In the genomic region with DNA sequence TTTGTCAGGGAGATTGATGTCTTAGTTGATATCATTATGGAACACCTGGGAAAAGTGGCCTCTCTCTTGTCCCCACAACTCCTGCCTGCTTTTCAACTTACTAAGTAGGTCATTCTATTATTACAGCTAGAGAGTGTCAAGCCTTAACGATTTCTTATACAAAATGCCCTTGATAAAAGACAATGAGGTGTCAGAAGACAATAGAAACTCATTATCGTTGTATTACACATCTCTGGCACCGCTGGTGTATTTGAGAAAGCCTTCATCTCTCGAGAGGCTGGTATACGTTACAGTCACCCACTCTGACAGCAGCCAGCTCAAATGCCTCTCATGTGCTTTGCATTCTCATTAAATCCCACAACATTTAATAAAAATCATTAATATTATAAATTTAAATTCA, we compare ENCODE assay signal across 23 mouse cellular contexts.
A peak's percentile ranks its signal among the peaks of the same experiment; 100 is the strongest.
DNase-seq lines count a peak whose midpoint lies in the region; ATAC-seq lines count a peak whose summit lies in the region.
"Had no signal": no experiment of that assay in that cellular context is flagged by ENCODE, and none has a peak within 500 bp of the region (broad histone marks: within the 10 kb centered on the region; RNA-seq: fewer than 3 reads in every experiment).

No protein-coding gene starts in this region.

- H3K4me1 ChIP-seq in hindbrain, embryonic 14.5 days (replicated peaks; ENCODE audit: control insufficient read depth, insufficient read depth, low read length) = peaks cover 14% of the 10 kb centered on the region; the same call in 1 of the 2 replicates
- peaks cover 7% of the 10 kb centered on the region for H3K4me1 ChIP-seq in hindbrain, embryonic 12.5 days
- H3K4me1 ChIP-seq in midbrain, embryonic 13.5 days (replicated peaks) = peaks cover 33% of the 10 kb centered on the region
- no peaks in the 10 kb centered on the region for H3K4me1 ChIP-seq in midbrain, embryonic 11.5 days (ENCODE audit: control insufficient read depth, insufficient read depth, low read length)
- 0 out of 2 replicates have a peak, but pooled peaks cover 3% of the 10 kb centered on the region for H3K4me1 ChIP-seq in hindbrain, embryonic 16.5 days (ENCODE audit: control insufficient read depth, insufficient read depth, low read depth, low read length)
- H3K4me1 ChIP-seq in midbrain, embryonic 16.5 days (ENCODE audit: control insufficient read depth, insufficient read depth, low read length) = peaks cover 19% of the 10 kb centered on the region
- H3K4me1 ChIP-seq in heart, embryonic 11.5 days (ENCODE audit: control insufficient read depth, insufficient read depth, low read length) = no peaks in the 10 kb centered on the region
- H3K4me1 ChIP-seq: heart, embryonic 15.5 days; liver, embryonic 12.5 days; stomach, embryonic 15.5 days had no signal

- ATAC-seq in hindbrain, embryonic 14.5 days (ENCODE audit: low FRiP score) = no peak; the same call in 1 of the 2 replicates
- ATAC-seq in hindbrain, embryonic 12.5 days (ENCODE audit: low FRiP score) = no peak
- peak; percentile 58; the same call in 1 of the 2 replicates for ATAC-seq in midbrain, embryonic 13.5 days
- ATAC-seq in midbrain, embryonic 11.5 days (ENCODE audit: low FRiP score) = no peak
- peak; percentile 68 for ATAC-seq in hindbrain, embryonic 16.5 days
- ATAC-seq in midbrain, embryonic 16.5 days = peak; percentile 66
- no peak for ATAC-seq in heart, embryonic 11.5 days (replicated peaks; ENCODE audit: insufficient number of reproducible peaks, low FRiP score, low TSS enrichment)
- ATAC-seq: intestine, postnatal 0 days; liver, embryonic 12.5 days had no signal

- H3K27ac ChIP-seq in hindbrain, embryonic 14.5 days = no peak overlapping the region
- no peak overlapping the region for H3K27ac ChIP-seq in hindbrain, embryonic 12.5 days
- H3K27ac ChIP-seq in midbrain, embryonic 13.5 days = no peak overlapping the region
- no peak overlapping the region for H3K27ac ChIP-seq in midbrain, embryonic 11.5 days (ENCODE audit: low read depth, low read length)
- no peak overlapping the region for H3K27ac ChIP-seq in hindbrain, embryonic 16.5 days (ENCODE audit: low read depth, low read length)
- H3K27ac ChIP-seq in midbrain, embryonic 16.5 days (ENCODE audit: low read length) = peak overlapping the region; percentile 47; the same call in 1 of the 2 replicates
- no peak overlapping the region for H3K27ac ChIP-seq in heart, embryonic 11.5 days (ENCODE audit: low read depth, low read length)
- H3K27ac ChIP-seq: embryonic facial prominence, embryonic 12.5 days; gastrocnemius, adult 2 months; heart, embryonic 15.5 days; limb, embryonic 13.5 days; liver, embryonic 12.5 days; stomach, embryonic 15.5 days had no signal

- H3K9me3 ChIP-seq in hindbrain, embryonic 14.5 days (ENCODE audit: control insufficient read depth, low read length) = 0 out of 2 replicates have a peak, but pooled peaks cover 3% of the 10 kb centered on the region
- no peaks in the 10 kb centered on the region for H3K9me3 ChIP-seq in hindbrain, embryonic 12.5 days (replicated peaks)
- H3K9me3 ChIP-seq in midbrain, embryonic 13.5 days = no peaks in the 10 kb centered on the region
- no peaks in the 10 kb centered on the region for H3K9me3 ChIP-seq in midbrain, embryonic 11.5 days (ENCODE audit: control insufficient read depth, low read length)
- H3K9me3 ChIP-seq in hindbrain, embryonic 16.5 days (ENCODE audit: control insufficient read depth, low read length) = no peaks in the 10 kb centered on the region
- no peaks in the 10 kb centered on the region for H3K9me3 ChIP-seq in midbrain, embryonic 16.5 days (replicated peaks; ENCODE audit: control insufficient read depth, low read length, poor library complexity, severe bottlenecking)
- H3K9me3 ChIP-seq in heart, embryonic 11.5 days (replicated peaks; ENCODE audit: control insufficient read depth, low read length) = 0 out of 2 replicates have a peak, but pooled peaks cover 3% of the 10 kb centered on the region
- H3K9me3 ChIP-seq: embryonic facial prominence, embryonic 12.5 days; heart, embryonic 15.5 days; liver, embryonic 12.5 days; stomach, embryonic 15.5 days had no signal

- H3K4me2 ChIP-seq in hindbrain, embryonic 14.5 days (replicated peaks) = no peak overlapping the region
- H3K4me2 ChIP-seq in hindbrain, embryonic 12.5 days (replicated peaks) = no peak overlapping the region
- H3K4me2 ChIP-seq in midbrain, embryonic 13.5 days (replicated peaks) = no peak overlapping the region
- H3K4me2 ChIP-seq in midbrain, embryonic 11.5 days = no peak overlapping the region
- H3K4me2 ChIP-seq in hindbrain, embryonic 16.5 days (ENCODE audit: low read length) = no peak overlapping the region
- no peak overlapping the region for H3K4me2 ChIP-seq in midbrain, embryonic 16.5 days (ENCODE audit: low read length)
- no peak overlapping the region for H3K4me2 ChIP-seq in heart, embryonic 11.5 days
- H3K4me2 ChIP-seq: embryonic facial prominence, embryonic 12.5 days; heart, embryonic 15.5 days; limb, embryonic 13.5 days; liver, embryonic 12.5 days; midbrain, embryonic 12.5 days; stomach, embryonic 15.5 days had no signal

- no peaks in the 10 kb centered on the region for H3K27me3 ChIP-seq in hindbrain, embryonic 14.5 days (ENCODE audit: control insufficient read depth, insufficient read depth, low read length)
- no peaks in the 10 kb centered on the region for H3K27me3 ChIP-seq in hindbrain, embryonic 12.5 days
- 0 out of 2 replicates have a peak, but pooled peaks cover 7% of the 10 kb centered on the region for H3K27me3 ChIP-seq in midbrain, embryonic 13.5 days
- H3K27me3 ChIP-seq in midbrain, embryonic 11.5 days (ENCODE audit: control insufficient read depth, insufficient read depth, low read length) = no peaks in the 10 kb centered on the region
- H3K27me3 ChIP-seq in hindbrain, embryonic 16.5 days (replicated peaks; ENCODE audit: control insufficient read depth, insufficient read depth, low read length) = no peaks in the 10 kb centered on the region
- no peaks in the 10 kb centered on the region for H3K27me3 ChIP-seq in midbrain, embryonic 16.5 days (ENCODE audit: control insufficient read depth, insufficient read depth, low read depth, low read length)
- no peaks in the 10 kb centered on the region for H3K27me3 ChIP-seq in heart, embryonic 11.5 days (ENCODE audit: control insufficient read depth, insufficient read depth, low read length)
- H3K27me3 ChIP-seq: embryonic facial prominence, embryonic 12.5 days; heart, embryonic 15.5 days; limb, embryonic 13.5 days; liver, embryonic 12.5 days; midbrain, embryonic 12.5 days; stomach, embryonic 15.5 days had no signal

- WGBS in hindbrain, embryonic 14.5 days = 21% methylated on average over 5 of the region's 5 CpGs
- 31% methylated on average over 5 of the region's 5 CpGs for WGBS in hindbrain, embryonic 12.5 days
- WGBS in midbrain, embryonic 13.5 days = 30% methylated on average over 5 of the region's 5 CpGs
- WGBS in midbrain, embryonic 11.5 days = 58% methylated on average over 5 of the region's 5 CpGs
- WGBS in hindbrain, embryonic 16.5 days = 33% methylated on average over 5 of the region's 5 CpGs
- WGBS in midbrain, embryonic 16.5 days = 18% methylated on average over 5 of the region's 5 CpGs
- 39% methylated on average over 5 of the region's 5 CpGs for WGBS in heart, embryonic 11.5 days (ENCODE audit: insufficient replicate concordance)

- H3K36me3 ChIP-seq in hindbrain, embryonic 14.5 days (replicated peaks; ENCODE audit: control insufficient read depth, insufficient read depth) = no peaks in the 10 kb centered on the region
- H3K36me3 ChIP-seq in hindbrain, embryonic 12.5 days = no peaks in the 10 kb centered on the region
- H3K36me3 ChIP-seq in midbrain, embryonic 13.5 days = no peaks in the 10 kb centered on the region
- H3K36me3 ChIP-seq in midbrain, embryonic 11.5 days (ENCODE audit: control insufficient read depth, insufficient read depth, low read length) = no peaks in the 10 kb centered on the region
- H3K36me3 ChIP-seq in hindbrain, embryonic 16.5 days (ENCODE audit: control insufficient read depth, insufficient read depth, low read length) = no peaks in the 10 kb centered on the region
- H3K36me3 ChIP-seq in midbrain, embryonic 16.5 days (ENCODE audit: control insufficient read depth, insufficient read depth, low read length) = no peaks in the 10 kb centered on the region
- no peaks in the 10 kb centered on the region for H3K36me3 ChIP-seq in heart, embryonic 11.5 days (ENCODE audit: control insufficient read depth, insufficient read depth, low read length)
- H3K36me3 ChIP-seq: embryonic facial prominence, embryonic 12.5 days; heart, embryonic 15.5 days; limb, embryonic 13.5 days; liver, embryonic 12.5 days; midbrain, embryonic 12.5 days; stomach, embryonic 15.5 days had no signal

- no peak overlapping the region for H3K4me3 ChIP-seq in hindbrain, embryonic 14.5 days (replicated peaks; ENCODE audit: low read length)
- H3K4me3 ChIP-seq in hindbrain, embryonic 12.5 days = no peak overlapping the region
- no peak overlapping the region for H3K4me3 ChIP-seq in midbrain, embryonic 13.5 days (replicated peaks)
- no peak overlapping the region for H3K4me3 ChIP-seq in midbrain, embryonic 11.5 days (ENCODE audit: low read depth, low read length)
- no peak overlapping the region for H3K4me3 ChIP-seq in hindbrain, embryonic 16.5 days (ENCODE audit: low read length)
- H3K4me3 ChIP-seq in midbrain, embryonic 16.5 days (ENCODE audit: low read depth, low read length) = no peak overlapping the region
- no peak overlapping the region for H3K4me3 ChIP-seq in heart, embryonic 11.5 days (ENCODE audit: low read depth, low read length)
- H3K4me3 ChIP-seq: embryonic facial prominence, embryonic 12.5 days; erythroblast, embryonic 14.5 days; gastrocnemius, adult 2 months; heart, embryonic 15.5 days; limb, embryonic 13.5 days; liver, embryonic 12.5 days; midbrain, embryonic 12.5 days; stomach, embryonic 15.5 days had no signal

- H3K9ac ChIP-seq in hindbrain, embryonic 14.5 days = no peak overlapping the region
- H3K9ac ChIP-seq in hindbrain, embryonic 12.5 days = no peak overlapping the region
- no peak overlapping the region for H3K9ac ChIP-seq in midbrain, embryonic 13.5 days (replicated peaks)
- H3K9ac ChIP-seq in midbrain, embryonic 11.5 days (ENCODE audit: low read length) = no peak overlapping the region
- H3K9ac ChIP-seq in hindbrain, embryonic 16.5 days (ENCODE audit: low read depth, low read length) = no peak overlapping the region
- H3K9ac ChIP-seq in midbrain, embryonic 16.5 days (ENCODE audit: low read depth, low read length) = no peak overlapping the region
- H3K9ac ChIP-seq in heart, embryonic 11.5 days (ENCODE audit: low read depth, low read length) = no peak overlapping the region
- H3K9ac ChIP-seq: embryonic facial prominence, embryonic 12.5 days; heart, embryonic 15.5 days; limb, embryonic 13.5 days; liver, embryonic 12.5 days; midbrain, embryonic 12.5 days; stomach, embryonic 15.5 days had no signal

- DNase-seq in hindbrain, embryonic 14.5 days (ENCODE audit: low spot score) = peak; percentile 40
- no peak for DNase-seq in midbrain, embryonic 11.5 days (ENCODE audit: low spot score, missing footprints)
- DNase-seq in heart, postnatal 4 days = no peak
- DNase-seq: adrenal gland, adult 2 months; cerebellum, postnatal 10 days; gastrocnemius, adult 2 months; kidney, postnatal 36 days; layer of hippocampus, postnatal 36 days; lung, adult 18-20 months; thymus, postnatal 25 days had no signal

Comparison
In these comparisons a context has a peak if more than half of its experiments do, and no peak if none do; other contexts are left out.
1. ATAC-seq: peak in midbrain, embryonic 13.5 days (single experiment), hindbrain, embryonic 16.5 days (single experiment) and midbrain, embryonic 16.5 days (single experiment); none in hindbrain, embryonic 14.5 days (single experiment), hindbrain, embryonic 12.5 days (single experiment), midbrain, embryonic 11.5 days (single experiment) and heart, embryonic 11.5 days (single experiment).